Mouse (Mus musculus): ENCODE results near the gene Nutf2. TPM values are rescaled to one million over a fixed set of nuclear protein-coding genes. Genes with fewer than 3 reads are reported as not detected.
A peak's percentile ranks its signal among the peaks of the same experiment; 100 is the strongest.

The Nutf2 gene
- polyA plus RNA-seq, 1 experiment from 2014 or later, result 231 TPM

- H3K4me3 ChIP-seq, result no peak overlapping the region
- H3K4me2 ChIP-seq, result no peak overlapping the region
- ATAC-seq (ENCODE audit: borderline replicate concordance, extremely low read depth, low FRiP score, low TSS enrichment), result no peak
- no peak overlapping the region for H3K9ac ChIP-seq
- 76% methylated on average over 6 of the region's 6 CpGs for WGBS
- H3K4me1 ChIP-seq, result peaks cover 4% of the 10 kb centered on the region
- H3K9me3 ChIP-seq, result no peaks in the 10 kb centered on the region
- H3K27ac ChIP-seq, result no peak overlapping the region
- peaks cover 57% of the 10 kb centered on the region for H3K36me3 ChIP-seq
- H3K27me3 ChIP-seq, result no peaks in the 10 kb centered on the region
Observed at GRCm38 (mm10) chr8:105892432-105892831, 32.1 kb downstream of the Nutf2 start.

- Histone ChIP-seq H3K27me3 (no peaks in the 10 kb centered on the region), H3K9ac (no peak within 1 kb of the TSS), H3K4me3 (no peak within 1 kb of the TSS), H3K4me1 (peaks cover 4% of the 10 kb centered on the region), H3K4me2 (no peak within 1 kb of the TSS), H3K9me3 (no peaks in the 10 kb centered on the region), H3K27ac (no peak within 1 kb of the TSS), H3K36me3 (peaks cover 48% of the 10 kb centered on the region)
- WGBS, result 8% methylated on average over 11 of the region's 11 CpGs
- peak; percentile 91 for ATAC-seq (ENCODE audit: borderline replicate concordance, extremely low read depth, low FRiP score, low TSS enrichment)
Observed at GRCm38 (mm10) chr8:105893339-105893738, 33.0 kb downstream of the Nutf2 start, which contains the start of gene Nrn1l. Gene Nrn1l, plus strand, starts transcription at chr8:105893567.

- Histone ChIP-seq H3K27me3 (no peaks in the 10 kb centered on the region), H3K4me1 (peaks cover 17% of the 10 kb centered on the region), H3K36me3 (peaks cover 5% of the 10 kb centered on the region; the same call in 1 of the 2 replicates), H3K9ac (no peak overlapping the region), H3K9me3 (no peaks in the 10 kb centered on the region), H3K4me2 (no peak overlapping the region), H3K27ac (no peak overlapping the region), H3K4me3 (no peak overlapping the region)
- 76% methylated on average over 9 of the region's 9 CpGs for WGBS
- no peak for ATAC-seq (ENCODE audit: borderline replicate concordance, extremely low read depth, low FRiP score, low TSS enrichment)
Observed at GRCm38 (mm10) chr8:105897801-105898480, 37.6 kb downstream of the Nutf2 start.

GRCm38 (mm10) chr8:105900180-105900940 lies 40.0 kb downstream of the Nutf2 start, which contains the start of gene Pskh1:
Gene Pskh1, plus strand, starts transcription at chr8:105900441.
- peak within 1 kb of the TSS; percentile 89 for H3K27ac ChIP-seq
- H3K9me3 ChIP-seq, result no peaks in the 10 kb centered on the region
- no peaks in the 10 kb centered on the region for H3K36me3 ChIP-seq
- H3K4me3 ChIP-seq, result peak within 1 kb of the TSS; percentile 80
- H3K9ac ChIP-seq, result peak within 1 kb of the TSS; percentile 99
- H3K4me2 ChIP-seq, result peak within 1 kb of the TSS; percentile 60
- H3K4me1 ChIP-seq, result peaks cover 13% of the 10 kb centered on the region
- H3K27me3 ChIP-seq, result no peaks in the 10 kb centered on the region
- under 1% methylated on average over 59 of the region's 68 CpGs for WGBS
- ATAC-seq (ENCODE audit: borderline replicate concordance, extremely low read depth, low FRiP score, low TSS enrichment), result peak; percentile 95

GRCm38 (mm10) chr8:105900941-105901616 lies 40.7 kb downstream of the Nutf2 start:
- ATAC-seq (ENCODE audit: borderline replicate concordance, extremely low read depth, low FRiP score, low TSS enrichment), result no peak
- Histone ChIP-seq H3K4me3 (peak overlapping the region; percentile 80), H3K4me2 (peak overlapping the region; percentile 60), H3K36me3 (no peaks in the 10 kb centered on the region), H3K27ac (peak overlapping the region; percentile 89), H3K27me3 (no peaks in the 10 kb centered on the region), H3K9me3 (no peaks in the 10 kb centered on the region), H3K9ac (peak overlapping the region; percentile 99), H3K4me1 (peaks cover 13% of the 10 kb centered on the region)
- 26% methylated on average over 16 of the region's 16 CpGs for WGBS

GRCm38 (mm10) chr8:105919390-105919789 lies 59.0 kb downstream of the Nutf2 start:
- ATAC-seq (ENCODE audit: borderline replicate concordance, extremely low read depth, low FRiP score, low TSS enrichment), result no peak
- Histone ChIP-seq H3K9me3 (no peaks in the 10 kb centered on the region), H3K36me3 (peaks cover 14% of the 10 kb centered on the region; the same call in 1 of the 2 replicates), H3K27me3 (no peaks in the 10 kb centered on the region), H3K9ac (no peak overlapping the region), H3K4me1 (no peaks in the 10 kb centered on the region), H3K27ac (no peak overlapping the region), H3K4me3 (no peak overlapping the region), H3K4me2 (no peak overlapping the region)
- 84% methylated on average over 3 of the region's 3 CpGs for WGBS

- Histone ChIP-seq H3K4me3 (no peak overlapping the region), H3K27me3 (no peaks in the 10 kb centered on the region), H3K9ac (no peak overlapping the region), H3K27ac (no peak overlapping the region), H3K9me3 (no peaks in the 10 kb centered on the region), H3K4me2 (no peak overlapping the region), H3K36me3 (peaks cover 12% of the 10 kb centered on the region), H3K4me1 (no peaks in the 10 kb centered on the region)
- no peak for ATAC-seq (ENCODE audit: borderline replicate concordance, extremely low read depth, low FRiP score, low TSS enrichment)
- WGBS, result 60% methylated on average over 3 of the region's 3 CpGs
Observed at GRCm38 (mm10) chr8:105925123-105925522, 64.7 kb downstream of the Nutf2 start.

Other genes starting within 250 kb of the Nutf2 start
- gene Ctcf, start 224.0 kb upstream of the Nutf2 start, polyA plus RNA-seq (2015; fragmentation: Nextera tagmentation; extraction: Ambion mirVana), result 131 and 140 TPM in 2 replicates
- 0.69 and 0.79 TPM in 2 replicates for gene Agrp, start 223.2 kb upstream of the Nutf2 start, polyA plus RNA-seq (2015; fragmentation: Nextera tagmentation; extraction: Ambion mirVana)
- gene Carmil2, start 174.3 kb upstream of the Nutf2 start, polyA plus RNA-seq (2015; fragmentation: Nextera tagmentation; extraction: Ambion mirVana), result 0.77 and 1.4 TPM in 2 replicates
- gene Acd, start 159.5 kb upstream of the Nutf2 start, polyA plus RNA-seq (2015; fragmentation: Nextera tagmentation; extraction: Ambion mirVana), result 61.7 and 66.5 TPM in 2 replicates
- 16.3 and 17.6 TPM in 2 replicates for gene Pard6a, start 159.4 kb upstream of the Nutf2 start, polyA plus RNA-seq (2015; fragmentation: Nextera tagmentation; extraction: Ambion mirVana)
- 0.17 TPM in 1 of 2 replicates, not detected in the other for gene 4933405L10Rik, start 152.9 kb upstream of the Nutf2 start, polyA plus RNA-seq (2015; fragmentation: Nextera tagmentation; extraction: Ambion mirVana)
- gene Enkd1, start 152.4 kb upstream of the Nutf2 start, polyA plus RNA-seq (2015; fragmentation: Nextera tagmentation; extraction: Ambion mirVana), result 27.3 and 28.9 TPM in 2 replicates
- gene Gfod2, start 101.9 kb upstream of the Nutf2 start, polyA plus RNA-seq (2015; fragmentation: Nextera tagmentation; extraction: Ambion mirVana), result 22.5 and 23.5 TPM in 2 replicates
- 9.9 and 12.0 TPM in 2 replicates for gene Ranbp10, start 33.2 kb upstream of the Nutf2 start, polyA plus RNA-seq (2015; fragmentation: Nextera tagmentation; extraction: Ambion mirVana)
- 1.3 and 1.5 TPM in 2 replicates for gene Tsnaxip1, start 32.8 kb upstream of the Nutf2 start, polyA plus RNA-seq (2015; fragmentation: Nextera tagmentation; extraction: Ambion mirVana)
- gene Cenpt, start 7.3 kb upstream of the Nutf2 start, polyA plus RNA-seq (2015; fragmentation: Nextera tagmentation; extraction: Ambion mirVana), result 45.2 and 45.4 TPM in 2 replicates
- 67.9 and 68.2 TPM in 2 replicates for gene Thap11, start 5.4 kb upstream of the Nutf2 start, polyA plus RNA-seq (2015; fragmentation: Nextera tagmentation; extraction: Ambion mirVana)
- gene Edc4, start 20.3 kb downstream of the Nutf2 start, polyA plus RNA-seq (2015; fragmentation: Nextera tagmentation; extraction: Ambion mirVana), result 46.5 and 50.6 TPM in 2 replicates
- 0.77 and 0.93 TPM in 2 replicates for gene Nrn1l, start 33.0 kb downstream of the Nutf2 start, polyA plus RNA-seq (2015; fragmentation: Nextera tagmentation; extraction: Ambion mirVana)
- 32.0 and 33.0 TPM in 2 replicates for gene Pskh1, start 39.9 kb downstream of the Nutf2 start, polyA plus RNA-seq (2015; fragmentation: Nextera tagmentation; extraction: Ambion mirVana)
- gene Ctrl, start 73.3 kb downstream of the Nutf2 start, polyA plus RNA-seq (2015; fragmentation: Nextera tagmentation; extraction: Ambion mirVana), result 0.86 and 1.0 TPM in 2 replicates
- gene Psmb10, start 77.9 kb downstream of the Nutf2 start, polyA plus RNA-seq (2015; fragmentation: Nextera tagmentation; extraction: Ambion mirVana), result 43.9 and 51.7 TPM in 2 replicates
- 1.2 and 1.9 TPM in 2 replicates for gene Lcat, start 82.8 kb downstream of the Nutf2 start, polyA plus RNA-seq (2015; fragmentation: Nextera tagmentation; extraction: Ambion mirVana)
- gene Slc12a4, start 105.5 kb downstream of the Nutf2 start, polyA plus RNA-seq (2015; fragmentation: Nextera tagmentation; extraction: Ambion mirVana), result 37.1 and 37.7 TPM in 2 replicates
- not detected in 2 replicates for gene Dpep3, start 118.8 kb downstream of the Nutf2 start, polyA plus RNA-seq (2015; fragmentation: Nextera tagmentation; extraction: Ambion mirVana)
- 19.9 and 20.9 TPM in 2 replicates for gene Dus2, start 130.8 kb downstream of the Nutf2 start, polyA plus RNA-seq (2015; fragmentation: Nextera tagmentation; extraction: Ambion mirVana)
- 0.24 TPM in 1 of 2 replicates, not detected in the other for gene Dpep2nb, start 145.4 kb downstream of the Nutf2 start, polyA plus RNA-seq (2015; fragmentation: Nextera tagmentation; extraction: Ambion mirVana)
- 16.6 and 17.3 TPM in 2 replicates for gene Ddx28, start 151.3 kb downstream of the Nutf2 start, polyA plus RNA-seq (2015; fragmentation: Nextera tagmentation; extraction: Ambion mirVana)
- gene Nfatc3, start 198.3 kb downstream of the Nutf2 start, polyA plus RNA-seq (2015; fragmentation: Nextera tagmentation; extraction: Ambion mirVana), result 6.6 and 8.2 TPM in 2 replicates